Mouse (Mus musculus): ENCODE results near the gene Osbpl10. TPM values are rescaled to one million over a fixed set of nuclear protein-coding genes. Genes with fewer than 3 reads are reported as not detected.

The Osbpl10 gene
- total and polyA plus RNA-seq, 3 experiments = 0.19 TPM; not detected in 2

DNA sequence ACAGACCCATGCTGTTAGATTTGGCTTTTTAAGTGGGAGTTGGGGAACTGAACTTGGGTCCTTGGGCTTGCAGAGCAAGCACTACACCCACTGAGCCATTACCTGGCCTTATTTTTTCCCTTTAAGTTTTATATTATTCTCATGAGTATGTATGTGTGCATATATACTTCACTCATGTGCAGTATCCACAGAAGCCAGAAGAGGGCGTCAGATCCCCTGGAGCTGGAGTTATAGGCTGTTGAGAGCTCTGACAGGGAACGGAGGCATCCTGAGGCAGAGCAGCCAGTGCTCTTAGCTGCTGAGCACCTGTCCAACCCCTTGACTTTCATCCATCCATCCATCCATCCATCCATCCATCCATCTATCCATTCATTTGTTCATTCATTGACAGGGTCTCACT lies 41.7 kb upstream of the Osbpl10 start:
- in situ Hi-C loops (cut with MboI; ENCODE audit: low pct_ligation_motif_present, low pct_unique_long_range_greater_than_20kb, low sequenced_read_pairs) = no loop called here
- H3K27me3 ChIP-seq (replicated peaks) = no peaks in the 10 kb centered on the region

DNA sequence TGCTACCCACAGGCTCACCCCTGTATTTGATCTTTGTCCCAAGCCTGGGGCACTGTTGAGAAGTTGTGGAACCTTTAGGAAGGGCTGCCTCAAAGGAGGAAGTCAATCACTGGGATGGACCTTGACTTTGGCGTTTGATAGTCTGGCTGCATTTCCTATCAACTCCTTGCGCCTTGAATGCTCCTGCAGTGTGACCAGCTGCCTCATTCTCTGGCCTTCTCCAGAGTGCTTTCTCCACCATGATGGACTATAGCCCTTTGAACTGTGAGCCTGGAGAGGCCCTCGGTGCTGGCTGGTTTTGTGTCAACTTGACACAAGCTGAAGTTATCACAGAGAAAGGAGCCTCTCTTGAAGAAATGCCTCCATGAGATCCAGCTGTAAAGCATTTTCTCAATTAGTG lies 33.7 kb upstream of the Osbpl10 start:
- Histone ChIP-seq H3K27ac (ENCODE audit: insufficient read depth, low read depth) (no peak overlapping the region), H3K9me3 (replicated peaks; ENCODE audit: low read length) (peaks cover 6% of the 10 kb centered on the region), H3K4me3 (replicated peaks in 1 of 3; ENCODE audit: low read depth in 2 of 3, low read length in 2 of 3, poor library complexity in 1 of 3) (no peak overlapping the region), H3K9ac (ENCODE audit: insufficient read depth, low read depth) (no peak overlapping the region), H3K27me3 (replicated peaks) (no peaks in the 10 kb centered on the region), H3K4me2 (ENCODE audit: insufficient read depth, low read depth, poor library complexity, severe bottlenecking) (no peak overlapping the region), H3K79me2 (replicated peaks; ENCODE audit: control insufficient read depth, extremely low read depth, insufficient read depth, poor library complexity, severe bottlenecking) (no peaks in the 10 kb centered on the region), H3K36me3 (replicated peaks in 1 of 2; ENCODE audit: control insufficient read depth in 1 of 2, insufficient read depth in 1 of 2, low read length in 1 of 2) (no peaks in the 10 kb centered on the region), H3K4me1 (ENCODE audit: control insufficient read depth in 1 of 2, insufficient read depth in 2 of 2) (no peaks in the 10 kb centered on the region)
- no peak for TF ChIP-seq PAX5 (IDR thresholded peaks at IDR 0.05; ENCODE audit: low read length)
- no peak for TF ChIP-seq SIN3A (IDR thresholded peaks at IDR 0.05; ENCODE audit: low read length)
- no peak for TF ChIP-seq GABPA (IDR thresholded peaks at IDR 0.05; ENCODE audit: insufficient replicate concordance, low read depth, low read length)
- no peak for TF ChIP-seq TBP (conservative IDR thresholded peaks at IDR 0.05; ENCODE audit: low read depth, low read length)
- TF ChIP-seq UBTF (IDR thresholded peaks at IDR 0.05; ENCODE audit: low read depth, low read length) = no peak
- no peak for TF ChIP-seq ZMIZ1 (IDR thresholded peaks at IDR 0.05; ENCODE audit: low read depth, low read length)
- in situ Hi-C loops (cut with MboI; ENCODE audit: low pct_ligation_motif_present, low pct_unique_long_range_greater_than_20kb, low sequenced_read_pairs) (no loop called here), dilution Hi-C loops (cut with MboI; ENCODE audit: extremely low pct_ligation_motif_present, extremely low pct_unique_long_range_greater_than_20kb, low sequenced_read_pairs) (no loop called here)
- DNase-seq (ENCODE audit: extremely low read depth) = no peak

More for the DNA sequence above, 41.7 kb upstream of the Osbpl10 start:
- Histone ChIP-seq H3K4me3 (replicated peaks in 1 of 3; ENCODE audit: low read depth in 2 of 3, low read length in 2 of 3, poor library complexity in 1 of 3) (no peak overlapping the region), H3K4me1 (ENCODE audit: control insufficient read depth in 1 of 2, insufficient read depth in 2 of 2) (peaks cover 4 to 12% of the 10 kb centered on the region in 2 experiments), H3K79me2 (replicated peaks; ENCODE audit: control insufficient read depth, extremely low read depth, insufficient read depth, poor library complexity, severe bottlenecking) (no peaks in the 10 kb centered on the region), H3K4me2 (ENCODE audit: insufficient read depth, low read depth, poor library complexity, severe bottlenecking) (no peak overlapping the region), H3K27ac (ENCODE audit: insufficient read depth, low read depth) (no peak overlapping the region), H3K36me3 (replicated peaks in 1 of 2; ENCODE audit: control insufficient read depth in 1 of 2, insufficient read depth in 1 of 2, low read length in 1 of 2) (no peaks in the 10 kb centered on the region), H3K9ac (ENCODE audit: insufficient read depth, low read depth) (no peak overlapping the region), H3K9me3 (replicated peaks; ENCODE audit: low read length) (peaks cover under 1% of the 10 kb centered on the region)
- DNase-seq (ENCODE audit: extremely low read depth) = no peak
- dilution Hi-C loops (cut with MboI; ENCODE audit: extremely low pct_ligation_motif_present, extremely low pct_unique_long_range_greater_than_20kb, low sequenced_read_pairs) = no loop called here
- TF ChIP-seq EP300 (IDR thresholded peaks at IDR 0.05; ENCODE audit: low read length) (no peak), CTCF (conservative IDR thresholded peaks at IDR 0.05 in 1 of 2, IDR thresholded peaks at IDR 0.05 in 1 of 2; ENCODE audit: low read depth in 2 of 2, low read length in 2 of 2) (0 out of 4 replicates have a peak, but pooled peaks of 1 of the 2 experiments have one; percentile 4)

DNA sequence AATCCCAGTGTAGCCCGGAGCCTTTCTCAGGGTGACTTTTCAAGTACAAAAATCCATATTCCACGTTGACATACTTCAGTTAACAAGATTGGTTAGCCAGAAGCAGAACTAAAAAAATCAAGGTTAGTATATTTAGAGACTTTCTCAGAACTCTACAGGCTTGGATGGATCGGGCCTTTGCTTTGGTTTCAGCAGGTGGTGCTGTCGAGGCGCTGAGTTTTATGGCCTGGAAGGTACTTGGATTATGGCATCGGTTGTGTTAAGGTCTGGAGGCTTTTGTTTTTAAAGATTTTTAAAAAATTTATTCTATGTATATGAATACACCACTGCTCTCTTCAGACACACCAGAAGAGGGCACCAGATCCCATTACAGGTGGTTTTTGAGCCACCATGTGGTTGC lies 32.8 kb upstream of the Osbpl10 start:
- Histone ChIP-seq H3K4me3 (replicated peaks in 1 of 3; ENCODE audit: low read depth in 2 of 3, low read length in 2 of 3, poor library complexity in 1 of 3) (no peak overlapping the region), H3K9ac (ENCODE audit: insufficient read depth, low read depth) (no peak overlapping the region), H3K79me2 (replicated peaks; ENCODE audit: control insufficient read depth, extremely low read depth, insufficient read depth, poor library complexity, severe bottlenecking) (no peaks in the 10 kb centered on the region), H3K4me2 (ENCODE audit: insufficient read depth, low read depth, poor library complexity, severe bottlenecking) (no peak overlapping the region), H3K27me3 (replicated peaks) (no peaks in the 10 kb centered on the region), H3K27ac (ENCODE audit: insufficient read depth, low read depth) (no peak overlapping the region), H3K4me1 (ENCODE audit: control insufficient read depth in 1 of 2, insufficient read depth in 2 of 2) (no peaks in the 10 kb centered on the region), H3K36me3 (replicated peaks in 1 of 2; ENCODE audit: control insufficient read depth in 1 of 2, insufficient read depth in 1 of 2, low read length in 1 of 2) (no peaks in the 10 kb centered on the region), H3K9me3 (replicated peaks; ENCODE audit: low read length) (peaks cover 6% of the 10 kb centered on the region)
- in situ Hi-C loops (cut with MboI; ENCODE audit: low pct_ligation_motif_present, low pct_unique_long_range_greater_than_20kb, low sequenced_read_pairs) = no loop called here
- dilution Hi-C loops (cut with MboI; ENCODE audit: extremely low pct_ligation_motif_present, extremely low pct_unique_long_range_greater_than_20kb, low sequenced_read_pairs) = no loop called here
- TF ChIP-seq ZC3H11A (IDR thresholded peaks at IDR 0.05; ENCODE audit: low read depth, low read length) (no peak), SIN3A (IDR thresholded peaks at IDR 0.05; ENCODE audit: low read length) (no peak), USF2 (conservative IDR thresholded peaks at IDR 0.05; ENCODE audit: low read depth, low read length) (no peak), MAX (IDR thresholded peaks at IDR 0.05; ENCODE audit: low read length) (no peak), CHD1 (IDR thresholded peaks at IDR 0.05; ENCODE audit: low read depth, low read length) (no peak), ETS1 (conservative IDR thresholded peaks at IDR 0.05; ENCODE audit: low read depth, low read length) (no peak), MXI1 (IDR thresholded peaks at IDR 0.05; ENCODE audit: low read depth, low read length) (no peak), SMC3 (IDR thresholded peaks at IDR 0.05; ENCODE audit: low read depth, low read length) (no peak), ZNF384 (IDR thresholded peaks at IDR 0.05; ENCODE audit: low read depth, low read length) (no peak), UBTF (IDR thresholded peaks at IDR 0.05; ENCODE audit: low read depth, low read length) (no peak), CHD2 (IDR thresholded peaks at IDR 0.05; ENCODE audit: low read length) (no peak), USF1 (IDR thresholded peaks at IDR 0.05; ENCODE audit: low read depth, low read length) (no peak), HCFC1 (IDR thresholded peaks at IDR 0.05; ENCODE audit: low read depth, low read length) (no peak), MEF2A (IDR thresholded peaks at IDR 0.05; ENCODE audit: borderline replicate concordance, low read depth, low read length) (no peak)
- DNase-seq (ENCODE audit: extremely low read depth) = no peak

Measured in CH12.LX (cell line).